Mouse (Mus musculus) hindbrain, embryonic 10.5 days (tissue): Measurements from ENCODE around the gene Sars. TPM values are rescaled to one million over a fixed set of nuclear protein-coding genes. Genes with fewer than 3 reads are reported as not detected.

ENCODE experiments used
- DNase-seq: peaks from one replicate; pipeline ENCODE4 v3.0.0-alpha.2; 2017; ENCODE audit warnings: low spot score
- H3K27ac ChIP-seq: fragments of 300-500 bp; sonication (generic); 2 replicates; pipeline ENCODE4 v1.5.1; 2016; ENCODE audit warnings: mild to moderate bottlenecking, moderate library complexity
- H3K27me3 ChIP-seq: fragments of 300-500 bp; sonication (generic); 2 replicates; pipeline ENCODE4 v1.6.1; 2016; ENCODE audit warnings: mild to moderate bottlenecking; ENCODE audit not compliant: poor library complexity, insufficient read depth, severe bottlenecking
- H3K36me3 ChIP-seq: fragments of 300-500 bp; sonication (generic); 2 replicates; pipeline ENCODE4 v1.6.1; 2016; ENCODE audit warnings: mild to moderate bottlenecking, moderate library complexity
- H3K4me1 ChIP-seq: fragments of 300-500 bp; sonication (generic); replicated peaks from 2 replicates; pipeline ENCODE4 v1.6.1; 2016; ENCODE audit warnings: mild to moderate bottlenecking
- H3K4me3 ChIP-seq: fragments of 300-500 bp; sonication (generic); 2 replicates; pipeline ENCODE4 v1.5.1; 2016; ENCODE audit warnings: mild to moderate bottlenecking, moderate library complexity
- H3K9me3 ChIP-seq: fragments of 300-500 bp; sonication (generic); 2 replicates; pipeline ENCODE4 v1.6.1; 2016; ENCODE audit warnings: mild to moderate bottlenecking, moderate library complexity
- WGBS: fragments of 180-500 bp; shearing (Covaris S2); methylation state at CpG from one replicate; pipeline ENCODE4 v1.1.7; 2016; 5-methylcytosine and 5-hydroxymethylcytosine counted together
- polyA plus RNA-seq: library from polyadenylated mRNA; unstranded; fragments of >200 nt; fragmentation: Nextera tagmentation; extraction: Ambion mirVana; gene quantifications from 2 replicates; pipeline ENCODE4 v1.2.1, GENCODE M21; 2016

The Sars gene
- polyA plus RNA-seq: 161 and 177 TPM in 2 replicates

- H3K36me3 ChIP-seq: peaks cover 28% of the 10 kb centered on the region
- H3K4me3 ChIP-seq: peak within 1 kb of the TSS; percentile 89
- WGBS: under 1% methylated on average over 41 of the region's 41 CpGs
- no peaks in the 10 kb centered on the region for H3K27me3 ChIP-seq
- DNase-seq: peak; percentile 93
- H3K9me3 ChIP-seq: no peaks in the 10 kb centered on the region
- peak within 1 kb of the TSS; percentile 93 for H3K27ac ChIP-seq
- H3K4me1 ChIP-seq: peaks cover 47% of the 10 kb centered on the region
Measured at GRCm38 (mm10) chr3:108444698-108445365, at the start of gene Sars. TSS of gene Sars (minus strand) at chr3:108445209.

- WGBS: 44% methylated on average over 3 of the region's 3 CpGs
- H3K27ac ChIP-seq: no peak overlapping the region
- H3K4me3 ChIP-seq: no peak overlapping the region
- H3K9me3 ChIP-seq: no peaks in the 10 kb centered on the region
- H3K36me3 ChIP-seq: no peaks in the 10 kb centered on the region
- peaks cover 9% of the 10 kb centered on the region; the same call in 1 of the 2 replicates for H3K4me1 ChIP-seq
- no peaks in the 10 kb centered on the region for H3K27me3 ChIP-seq
- DNase-seq: no peak
Measured at GRCm38 (mm10) chr3:108489968-108490367, 45.0 kb upstream of the Sars start.

DNA sequence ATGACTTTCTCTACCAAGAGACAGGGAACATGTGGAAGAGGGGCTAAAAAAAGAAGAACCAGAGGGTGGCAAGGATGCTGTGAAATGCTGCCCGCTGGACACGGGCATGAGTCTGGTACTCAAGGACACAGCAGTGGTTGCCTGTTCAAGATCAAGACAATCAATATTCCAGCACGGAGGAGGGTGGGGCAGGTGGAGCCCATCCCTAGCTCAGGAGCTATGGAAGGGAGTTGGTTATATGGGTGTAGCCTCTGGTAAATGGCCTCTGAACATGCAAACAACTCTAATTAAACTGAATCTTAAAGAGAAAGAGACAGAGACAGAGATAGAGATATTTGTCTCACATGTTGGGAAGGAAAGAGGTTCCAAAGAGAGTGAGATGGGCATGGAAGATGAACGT, 39.7 kb upstream of the Sars start:
- Histone ChIP-seq H3K36me3 (no peaks in the 10 kb centered on the region), H3K27ac (no peak overlapping the region), H3K9me3 (no peaks in the 10 kb centered on the region), H3K4me3 (no peak overlapping the region), H3K27me3 (no peaks in the 10 kb centered on the region), H3K4me1 (no peaks in the 10 kb centered on the region)
- WGBS: 91% methylated on average over 4 of the region's 4 CpGs
- no peak for DNase-seq

GRCm38 (mm10) chr3:108478800-108479199, 33.8 kb upstream of the Sars start:
- DNase-seq: no peak
- no peak overlapping the region for H3K27ac ChIP-seq
- H3K27me3 ChIP-seq: no peaks in the 10 kb centered on the region
- no peaks in the 10 kb centered on the region for H3K9me3 ChIP-seq
- WGBS: 89% methylated on average over 4 of the region's 4 CpGs
- H3K4me1 ChIP-seq: no peaks in the 10 kb centered on the region
- no peak overlapping the region for H3K4me3 ChIP-seq
- H3K36me3 ChIP-seq: no peaks in the 10 kb centered on the region

- H3K36me3 ChIP-seq: no peaks in the 10 kb centered on the region
- no peak overlapping the region for H3K27ac ChIP-seq
- no peaks in the 10 kb centered on the region for H3K27me3 ChIP-seq
- H3K4me1 ChIP-seq: no peaks in the 10 kb centered on the region
- H3K9me3 ChIP-seq: no peaks in the 10 kb centered on the region
- 66% methylated on average over 14 of the region's 14 CpGs for WGBS
- DNase-seq: no peak
- no peak overlapping the region for H3K4me3 ChIP-seq
Measured at GRCm38 (mm10) chr3:108476761-108477619, 32.0 kb upstream of the Sars start.

DNA sequence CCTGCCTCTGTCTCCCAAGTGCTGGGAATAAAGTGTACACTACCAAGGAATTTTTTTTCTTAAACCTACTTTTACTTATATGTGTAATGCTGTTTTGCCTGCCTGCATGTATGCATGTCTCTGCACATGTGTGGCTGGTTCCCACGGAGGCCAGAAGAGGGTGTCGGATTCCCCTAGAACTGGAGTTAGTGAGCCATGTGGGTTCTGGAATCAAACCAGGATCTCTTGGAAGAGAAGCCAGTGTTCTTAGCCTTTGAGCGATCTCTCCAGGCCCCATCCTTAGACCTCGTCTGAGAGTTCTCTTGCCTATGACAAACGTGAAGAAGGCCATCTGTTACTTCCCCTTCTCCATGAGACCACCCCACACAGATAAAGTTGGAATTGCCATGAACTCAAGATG, 30.5 kb upstream of the Sars start:
- no peaks in the 10 kb centered on the region for H3K9me3 ChIP-seq
- no peaks in the 10 kb centered on the region for H3K4me1 ChIP-seq
- no peak for DNase-seq
- H3K27ac ChIP-seq: no peak overlapping the region
- H3K4me3 ChIP-seq: no peak overlapping the region
- 87% methylated on average over 5 of the region's 5 CpGs for WGBS
- no peaks in the 10 kb centered on the region for H3K27me3 ChIP-seq
- no peaks in the 10 kb centered on the region for H3K36me3 ChIP-seq

DNA sequence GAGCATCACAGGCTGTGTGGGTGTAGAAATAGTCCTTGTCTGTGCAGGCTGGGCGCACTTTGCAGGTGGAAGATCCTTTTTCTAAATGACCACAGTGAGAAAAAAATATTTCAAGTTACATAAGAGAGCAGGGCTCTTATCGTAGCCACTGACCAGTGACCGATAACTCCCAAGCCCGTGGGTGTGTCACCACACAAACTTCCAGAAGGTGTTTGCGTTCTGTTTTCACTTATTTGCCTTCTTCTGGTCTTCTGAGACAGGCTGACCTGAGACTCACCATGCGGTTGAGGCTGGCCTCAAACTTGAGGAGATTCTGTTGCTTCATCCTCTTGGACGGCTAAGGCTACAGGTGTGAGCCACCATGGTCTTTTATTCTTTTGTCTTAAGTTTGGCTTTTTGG, 30.0 kb upstream of the Sars start:
- Histone ChIP-seq H3K27ac (no peak overlapping the region), H3K4me3 (no peak overlapping the region), H3K4me1 (no peaks in the 10 kb centered on the region), H3K27me3 (no peaks in the 10 kb centered on the region), H3K9me3 (no peaks in the 10 kb centered on the region), H3K36me3 (no peaks in the 10 kb centered on the region)
- no peak for DNase-seq
- WGBS: 94% methylated on average over 7 of the region's 7 CpGs

DNA sequence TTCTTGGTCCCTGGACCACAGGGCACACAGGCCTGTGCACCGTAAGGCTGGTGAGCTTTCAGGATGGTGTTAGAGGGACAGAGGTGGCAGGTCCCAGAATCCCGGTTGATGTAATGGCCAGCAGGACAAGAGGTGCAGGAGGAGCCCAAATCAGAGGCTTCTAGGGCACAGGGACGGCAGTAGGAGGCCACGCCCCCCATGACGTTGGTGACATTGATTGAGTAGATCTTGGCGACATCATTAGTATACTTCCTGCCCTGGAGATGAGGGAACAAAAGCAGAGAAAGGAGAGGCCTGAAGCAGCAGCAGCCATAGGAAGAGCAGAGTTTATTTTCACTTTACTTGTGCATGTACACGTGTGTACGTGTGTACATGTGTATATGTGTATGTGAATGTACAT, 22.8 kb upstream of the Sars start:
- Histone ChIP-seq H3K27me3 (no peaks in the 10 kb centered on the region), H3K4me1 (peaks cover 3% of the 10 kb centered on the region; the same call in 1 of the 2 replicates), H3K36me3 (no peaks in the 10 kb centered on the region), H3K4me3 (no peak overlapping the region), H3K27ac (peak overlapping the region; percentile 20; the same call in 1 of the 2 replicates), H3K9me3 (no peaks in the 10 kb centered on the region)
- 65% methylated on average over 8 of the region's 8 CpGs for WGBS
- DNase-seq: peak; percentile 26

DNA sequence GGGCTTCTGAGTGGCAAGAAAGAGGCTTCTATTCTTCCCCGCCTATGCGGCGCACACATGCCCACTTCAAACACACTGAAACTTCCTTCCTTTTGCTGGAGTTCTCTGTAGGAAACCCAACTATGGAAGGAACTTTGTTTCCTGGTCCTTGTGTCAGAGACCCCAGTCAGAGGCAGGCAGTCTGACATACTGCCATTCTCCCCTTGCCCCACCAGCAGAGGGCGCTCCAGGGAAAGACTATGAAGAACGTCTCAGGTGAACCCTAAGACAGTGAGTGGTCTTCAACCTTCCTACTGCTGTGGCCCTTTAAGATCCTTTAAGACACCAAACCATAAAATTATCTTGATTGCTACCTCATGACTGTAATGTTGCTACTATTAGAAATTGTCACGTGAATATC, 21.4 kb upstream of the Sars start:
- no peaks in the 10 kb centered on the region for H3K27me3 ChIP-seq
- no peak overlapping the region for H3K27ac ChIP-seq
- H3K4me1 ChIP-seq: peaks cover 3% of the 10 kb centered on the region; the same call in 1 of the 2 replicates
- WGBS: 86% methylated on average over 6 of the region's 6 CpGs
- H3K4me3 ChIP-seq: no peak overlapping the region
- DNase-seq: no peak
- H3K9me3 ChIP-seq: no peaks in the 10 kb centered on the region
- no peaks in the 10 kb centered on the region for H3K36me3 ChIP-seq

GRCm38 (mm10) chr3:108458866-108459265, 13.9 kb upstream of the Sars start:
- H3K4me1 ChIP-seq: peaks cover 4% of the 10 kb centered on the region; the same call in 1 of the 2 replicates
- whole genome bisulfite sequencing: 47% methylated on average over 10 of the region's 10 CpGs
- no peak overlapping the region for H3K27ac ChIP-seq

GRCm38 (mm10) chr3:108458380-108458779, 13.4 kb upstream of the Sars start:
- H3K9me3 ChIP-seq: no peaks in the 10 kb centered on the region
- H3K36me3 ChIP-seq: no peaks in the 10 kb centered on the region
- peaks cover 4% of the 10 kb centered on the region; the same call in 1 of the 2 replicates for H3K4me1 ChIP-seq
- 62% methylated on average over 14 of the region's 14 CpGs for WGBS
- H3K27ac ChIP-seq: 0 out of 2 replicates have a peak overlapping the region, but pooled peaks have one; percentile 13
- peak overlapping the region; percentile 4; the same call in 1 of the 2 replicates for H3K4me3 ChIP-seq
- no peak for DNase-seq
- H3K27me3 ChIP-seq: no peaks in the 10 kb centered on the region

More at GRCm38 (mm10) chr3:108458866-108459265, 13.9 kb upstream of the Sars start:
- DNase-seq: no peak
- Histone ChIP-seq H3K36me3 (no peaks in the 10 kb centered on the region), H3K4me3 (no peak overlapping the region), H3K27me3 (no peaks in the 10 kb centered on the region), H3K9me3 (no peaks in the 10 kb centered on the region)

DNA sequence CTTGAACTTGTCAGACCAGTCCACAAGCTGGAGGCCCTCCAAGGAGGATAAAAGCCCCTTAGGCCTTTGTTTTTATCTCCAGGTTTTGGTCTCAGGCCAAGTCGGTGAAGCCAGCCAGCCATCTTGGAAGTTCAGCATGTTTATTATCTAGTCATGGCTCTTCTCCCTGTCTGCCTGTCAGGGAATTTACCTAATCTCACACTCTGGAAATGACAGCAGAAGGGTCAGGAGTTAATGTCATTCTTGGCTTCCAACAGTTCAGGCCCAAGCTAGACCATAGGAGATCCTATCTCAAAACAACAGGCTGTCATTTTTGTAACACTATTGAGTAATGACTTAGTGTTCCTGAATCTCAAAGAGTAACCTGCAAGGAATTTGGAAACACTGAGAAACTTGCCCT, 9.2 kb upstream of the Sars start:
- Histone ChIP-seq H3K4me3 (no peak overlapping the region), H3K9me3 (no peaks in the 10 kb centered on the region), H3K4me1 (peaks cover 4% of the 10 kb centered on the region; the same call in 1 of the 2 replicates), H3K27me3 (no peaks in the 10 kb centered on the region), H3K27ac (no peak overlapping the region), H3K36me3 (no peaks in the 10 kb centered on the region)
- no peak for DNase-seq
- WGBS: 84% methylated on average over 1 of the region's 1 CpGs

DNA sequence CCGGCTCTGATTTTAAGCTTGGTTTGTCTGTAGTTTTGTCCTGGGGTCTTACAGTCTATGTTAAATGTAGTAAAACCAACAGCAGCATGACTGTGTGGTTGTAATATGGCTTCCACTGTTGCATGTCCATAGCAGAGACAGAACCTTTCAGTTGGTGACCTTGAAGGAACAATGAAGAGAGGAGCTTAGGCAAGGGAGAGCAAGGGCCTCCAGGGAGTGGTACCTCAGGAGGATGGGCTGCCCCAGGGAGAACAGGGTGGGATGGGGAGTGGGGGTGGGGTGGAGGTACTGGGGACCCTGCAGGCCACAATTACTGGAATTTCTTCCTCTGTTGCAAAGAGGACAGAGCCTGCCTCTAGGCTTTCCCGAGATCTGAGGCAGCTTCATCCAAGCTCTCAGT, 7.0 kb upstream of the Sars start:
- Histone ChIP-seq H3K27me3 (no peaks in the 10 kb centered on the region), H3K9me3 (no peaks in the 10 kb centered on the region), H3K27ac (no peak overlapping the region), H3K36me3 (no peaks in the 10 kb centered on the region), H3K4me1 (no peaks in the 10 kb centered on the region), H3K4me3 (no peak overlapping the region)
- WGBS: 90% methylated on average over 2 of the region's 2 CpGs
- no peak for DNase-seq
